Mouse (Mus musculus): ENCODE data around the gene Klhl31.

Gene Klhl31

GRCm38 (mm10) chr9:77623318-77624050 lies 12.8 kb upstream of the Klhl31 start:
- no peak for ATAC-seq (ENCODE audit: low TSS enrichment)

- no peak for ATAC-seq (ENCODE audit: low TSS enrichment)
These were observed 12.1 kb upstream of the Klhl31 start for GRCm38 (mm10) chr9:77624171-77624570.

- ATAC-seq (ENCODE audit: low TSS enrichment): no peak
These were observed 7.6 kb upstream of the Klhl31 start for GRCm38 (mm10) chr9:77628676-77629075.

- no peak for ATAC-seq (ENCODE audit: low TSS enrichment)
These were observed 6.6 kb upstream of the Klhl31 start for GRCm38 (mm10) chr9:77629708-77630107.

GRCm38 (mm10) chr9:77630764-77631163 lies 5.5 kb upstream of the Klhl31 start:
- ATAC-seq (ENCODE audit: low TSS enrichment): no peak

GRCm38 (mm10) chr9:77632432-77632831 lies 3.9 kb upstream of the Klhl31 start:
- ATAC-seq (ENCODE audit: low TSS enrichment): no peak

- ATAC-seq (ENCODE audit: low TSS enrichment): no peak
These were observed 297 bp upstream of the Klhl31 start for GRCm38 (mm10) chr9:77636003-77636402.

GRCm38 (mm10) chr9:77637357-77637756 lies 1.1 kb downstream of the Klhl31 start:
- no peak for ATAC-seq (ENCODE audit: low TSS enrichment)

GRCm38 (mm10) chr9:77645176-77645575 lies 8.9 kb downstream of the Klhl31 start:
- no peak for ATAC-seq (ENCODE audit: low TSS enrichment)

GRCm38 (mm10) chr9:77651847-77652246 lies 15.5 kb downstream of the Klhl31 start:
- no peak for ATAC-seq (ENCODE audit: low TSS enrichment)

- no peak for ATAC-seq (ENCODE audit: low TSS enrichment)
These were observed 17.6 kb downstream of the Klhl31 start for GRCm38 (mm10) chr9:77653907-77654306.

GRCm38 (mm10) chr9:77655181-77655934 lies 19.1 kb downstream of the Klhl31 start:
- ATAC-seq (ENCODE audit: low TSS enrichment): peak; percentile 93

GRCm38 (mm10) chr9:77655935-77656288 lies 19.6 kb downstream of the Klhl31 start:
- ATAC-seq (ENCODE audit: low TSS enrichment): peak; percentile 86

GRCm38 (mm10) chr9:77662917-77663316 lies 26.6 kb downstream of the Klhl31 start:
- no peak for ATAC-seq (ENCODE audit: low TSS enrichment)

- ATAC-seq (ENCODE audit: low TSS enrichment): no peak
These were observed 33.8 kb downstream of the Klhl31 start for GRCm38 (mm10) chr9:77670095-77670494.

GRCm38 (mm10) chr9:77671004-77671403 lies 34.7 kb downstream of the Klhl31 start:
- ATAC-seq (ENCODE audit: low TSS enrichment): no peak

- ATAC-seq (ENCODE audit: low TSS enrichment): no peak
These were observed 36.9 kb downstream of the Klhl31 start for GRCm38 (mm10) chr9:77673218-77673617.

- no peak for ATAC-seq (ENCODE audit: low TSS enrichment)
These were observed 37.7 kb downstream of the Klhl31 start for GRCm38 (mm10) chr9:77673986-77674385.

GRCm38 (mm10) chr9:77684938-77685337 lies 48.6 kb downstream of the Klhl31 start:
- no peak for ATAC-seq (ENCODE audit: low TSS enrichment)

GRCm38 (mm10) chr9:77685825-77686500 lies 49.7 kb downstream of the Klhl31 start:
- ATAC-seq (ENCODE audit: low TSS enrichment): no peak

- no peak for ATAC-seq (ENCODE audit: low TSS enrichment)
These were observed 56.4 kb downstream of the Klhl31 start for GRCm38 (mm10) chr9:77692707-77693106.

- ATAC-seq (ENCODE audit: low TSS enrichment): no peak
These were observed 57.1 kb downstream of the Klhl31 start for GRCm38 (mm10) chr9:77693405-77693804.

GRCm38 (mm10) chr9:77695586-77695985 lies 59.3 kb downstream of the Klhl31 start:
- no peak for ATAC-seq (ENCODE audit: low TSS enrichment)

All from frontal cortex, adult (tissue).